28 mouse cellular contexts compared by ENCODE assay signal in genomic region chr3:41452716-41453090, GRCm38 (mm10).
DNase-seq lines count a peak whose midpoint lies in the region; ATAC-seq and TF ChIP-seq lines count a peak whose summit lies in the region.
"Had no signal": no experiment of that assay in that cellular context is flagged by ENCODE, and none has a peak within 500 bp of the region (broad histone marks: within the 10 kb centered on the region; RNA-seq: fewer than 3 reads in every experiment).

No protein-coding gene starts in this region.

- H3K27me3 ChIP-seq in heart, embryonic 10.5 days (ENCODE audit: insufficient read depth, poor library complexity, severe bottlenecking) = no peaks in the 10 kb centered on the region
- H3K27me3 ChIP-seq in heart, adult 2 months (ENCODE audit: control insufficient read depth, insufficient read depth, low read length) = no peaks in the 10 kb centered on the region
- H3K27me3 ChIP-seq: embryonic facial prominence, embryonic 13.5 days; forebrain, embryonic 13.5 days; heart, embryonic 13.5 days had no signal

- H3K27ac ChIP-seq in heart, embryonic 10.5 days = no peak overlapping the region
- H3K27ac ChIP-seq in heart, adult 2 months = no peak overlapping the region
- H3K27ac ChIP-seq: embryonic facial prominence, embryonic 13.5 days; forebrain, embryonic 10.5 days; forebrain, embryonic 13.5 days; heart, embryonic 13.5 days; hindbrain, embryonic 14.5 days; hindbrain, postnatal 0 days had no signal

- 0 out of 2 replicates have a peak, but pooled peaks have one; percentile 38 for ATAC-seq in megakaryocyte, adult 5-6 weeks (ENCODE audit: poor library complexity, severe bottlenecking)
- ATAC-seq: activated CD4-positive, CD25-positive, alpha-beta regulatory T cell, adult 4 months; CD4-positive, CD25-positive, alpha-beta regulatory T cell, adult 4 months; forebrain, embryonic 13.5 days; forebrain, embryonic 16.5 days; hindbrain, postnatal 0 days; inflammation-experienced regulatory T-cells, adult 6 months had no signal

- peak; percentile 64 for DNase-seq in heart, embryonic 10.5 days (ENCODE audit: low spot score)
- DNase-seq in heart, adult 2 months = no peak
- DNase-seq in 416B (ENCODE audit: low read depth) (peak; percentile 16), adipocyte (ENCODE audit: low spot score) (peak; percentile 45)
- DNase-seq in left cerebral cortex, postnatal 14 days (ENCODE audit: low spot score in 2 of 2) = no peak
- DNase-seq in layer of hippocampus, adult 18-20 months (ENCODE audit: low spot score in 2 of 2) = no peak
- no peak for DNase-seq in lung, adult 18-20 months
- DNase-seq: adrenal gland, postnatal 10 days; cerebellum, adult 11-12 months; cerebellum, adult 8-10 months; cerebellum, postnatal 10 days; cerebellum, postnatal 36 days; gastrocnemius, postnatal 10 days; gastrocnemius, postnatal 36 days; heart, postnatal 14 days; heart, postnatal 4 days had no signal

- TF ChIP-seq POLR2A in heart, adult 2 months (IDR thresholded peaks at IDR 0.05; ENCODE audit: insufficient read depth, low read depth, low read length) = no peak

- TF ChIP-seq CTCF in heart, adult 2 months (IDR thresholded peaks at IDR 0.05) = no peak

- H3K4me3 ChIP-seq in heart, embryonic 10.5 days = no peak overlapping the region
- H3K4me3 ChIP-seq in heart, adult 2 months = no peak overlapping the region
- H3K4me3 ChIP-seq: embryonic facial prominence, embryonic 13.5 days; erythroblast, embryonic 14.5 days; forebrain, embryonic 10.5 days; forebrain, embryonic 13.5 days; heart, embryonic 13.5 days had no signal

- H3K4me1 ChIP-seq in heart, embryonic 10.5 days = no peaks in the 10 kb centered on the region
- no peaks in the 10 kb centered on the region for H3K4me1 ChIP-seq in heart, adult 2 months (ENCODE audit: control insufficient read depth, insufficient read depth, low read length)
- H3K4me1 ChIP-seq: forebrain, embryonic 10.5 days; forebrain, embryonic 13.5 days had no signal

- no peaks in the 10 kb centered on the region for H3K36me3 ChIP-seq in heart, embryonic 10.5 days
- no peaks in the 10 kb centered on the region for H3K36me3 ChIP-seq in heart, adult 2 months (ENCODE audit: control insufficient read depth, insufficient read depth, low read length)
- H3K36me3 ChIP-seq: embryonic facial prominence, embryonic 13.5 days; forebrain, embryonic 10.5 days; heart, embryonic 13.5 days had no signal

- H3K9ac ChIP-seq in heart, adult 2 months (ENCODE audit: low read depth, low read length) = no peak overlapping the region
- H3K9ac ChIP-seq: embryonic facial prominence, embryonic 13.5 days; forebrain, embryonic 13.5 days; heart, embryonic 13.5 days; hindbrain, embryonic 14.5 days had no signal

- no peaks in the 10 kb centered on the region for H3K79me2 ChIP-seq in heart, adult 2 months (replicated peaks; ENCODE audit: control insufficient read depth, insufficient read depth, low read length)

- no peak for TF ChIP-seq EP300 in heart, adult 2 months (IDR thresholded peaks at IDR 0.05; ENCODE audit: insufficient read depth, low read depth, low read length)

- WGBS in heart, embryonic 10.5 days = 59% methylated on average over 3 of the region's 3 CpGs
- 63% methylated on average over 3 of the region's 3 CpGs for WGBS in heart, adult 2 months

- intact Hi-C loops in heart, adult 2 months (cut with DNase I) = no loop called here
- intact Hi-C loops in left cerebral cortex, postnatal 14 days (cut with DNase I) = no loop called here

- H3K9me3 ChIP-seq in heart, embryonic 10.5 days = no peaks in the 10 kb centered on the region
- H3K9me3 ChIP-seq: embryonic facial prominence, embryonic 13.5 days; forebrain, embryonic 10.5 days; forebrain, embryonic 13.5 days had no signal

Comparison
In these comparisons a context has a peak if more than half of its experiments do, and no peak if none do; other contexts are left out.
1. DNase-seq: peak in heart, embryonic 10.5 days (single experiment), 416B (single experiment) and adipocyte (single experiment); none in heart, adult 2 months (0 of 2), left cerebral cortex, postnatal 14 days (0 of 2), layer of hippocampus, adult 18-20 months (0 of 2) and lung, adult 18-20 months (0 of 2).